Mouse (Mus musculus) midbrain, embryonic 15.5 days (tissue): Measurements from ENCODE around the gene Relt. TPM values are rescaled to one million over a fixed set of nuclear protein-coding genes. Genes with fewer than 3 reads are reported as not detected.

Source experiments
- ATAC-seq: fragments of 200-750 bp; cut with Nextera tagmentation; replicated peaks from 2 replicates; pipeline ENCODE4 v1.8.0; 2017; ENCODE audit warnings: moderate TSS enrichment
- H3K27ac ChIP-seq: fragments of 300-500 bp; sonication (generic); 2 replicates; pipeline ENCODE4 v1.5.1; 2015; ENCODE audit warnings: mild to moderate bottlenecking, inconsistent platforms
- H3K27me3 ChIP-seq: fragments of 300-500 bp; sonication (generic); replicated peaks from 2 replicates; pipeline ENCODE4 v1.6.1; 2015; ENCODE audit warnings: inconsistent platforms
- H3K36me3 ChIP-seq: fragments of 300-500 bp; sonication (generic); replicated peaks from 2 replicates; pipeline ENCODE4 v1.6.1; 2015; ENCODE audit warnings: inconsistent platforms
- H3K4me1 ChIP-seq: fragments of 300-500 bp; sonication (generic); 2 replicates; pipeline ENCODE4 v1.6.1; 2015; ENCODE audit warnings: inconsistent platforms
- H3K4me2 ChIP-seq: fragments of 300-500 bp; sonication (generic); 2 replicates; pipeline ENCODE4 v1.6.1; 2015; ENCODE audit warnings: inconsistent platforms, mild to moderate bottlenecking, moderate library complexity
- H3K4me3 ChIP-seq: fragments of 300-500 bp; sonication (generic); 2 replicates; pipeline ENCODE4 v1.5.1; 2015; ENCODE audit warnings: mild to moderate bottlenecking, inconsistent platforms
- H3K9ac ChIP-seq: fragments of 300-500 bp; sonication (generic); 2 replicates; pipeline ENCODE4 v1.6.1; 2015; ENCODE audit warnings: mild to moderate bottlenecking, inconsistent platforms
- H3K9me3 ChIP-seq: fragments of 300-500 bp; sonication (generic); 2 replicates; pipeline ENCODE4 v1.6.1; 2016; ENCODE audit warnings: inconsistent platforms
- WGBS: fragments of 180-500 bp; shearing (Covaris S2); methylation state at CpG from one replicate; pipeline ENCODE4 v1.1.7; 2015; ENCODE audit warnings: mixed read lengths; 5-methylcytosine and 5-hydroxymethylcytosine counted together
- microRNA-seq: library from miRNA; unstranded; fragments of <30 nt; microRNA quantifications from one replicate; pipeline ENCODE4, GENCODE M21; 2016
- polyA plus RNA-seq: library from polyadenylated mRNA; unstranded; fragments of >200 nt; fragmentation: Nextera tagmentation; extraction: Ambion mirVana; gene quantifications from 2 replicates; pipeline ENCODE4 v1.2.1, GENCODE M21; 2015

The Relt gene
- polyA plus RNA-seq, 1 experiment from 2014 or later, result 5.9 TPM

- WGBS, result 86% methylated on average over 5 of the region's 5 CpGs
- H3K4me1 ChIP-seq, result peaks cover 13% of the 10 kb centered on the region
- no peak overlapping the region for H3K9ac ChIP-seq
- H3K27ac ChIP-seq, result no peak overlapping the region
- no peak for ATAC-seq
- no peaks in the 10 kb centered on the region for H3K36me3 ChIP-seq
- H3K4me3 ChIP-seq, result no peak overlapping the region
- H3K27me3 ChIP-seq, result no peaks in the 10 kb centered on the region
- no peak overlapping the region for H3K4me2 ChIP-seq
- H3K9me3 ChIP-seq, result no peaks in the 10 kb centered on the region
Measured at GRCm38 (mm10) chr7:100812641-100813040, 50.6 kb downstream of the Relt start.

GRCm38 (mm10) chr7:100811912-100812311 lies 51.3 kb downstream of the Relt start:
- ATAC-seq, result no peak
- Histone ChIP-seq H3K9ac (no peak overlapping the region), H3K9me3 (no peaks in the 10 kb centered on the region), H3K36me3 (no peaks in the 10 kb centered on the region), H3K4me3 (no peak overlapping the region), H3K27ac (no peak overlapping the region), H3K27me3 (no peaks in the 10 kb centered on the region), H3K4me1 (peaks cover 6% of the 10 kb centered on the region), H3K4me2 (no peak overlapping the region)
- WGBS, result 64% methylated on average over 5 of the region's 5 CpGs

- 74% methylated on average over 2 of the region's 2 CpGs for WGBS
- Histone ChIP-seq H3K4me3 (no peak overlapping the region), H3K4me2 (no peak overlapping the region), H3K4me1 (0 out of 2 replicates have a peak, but pooled peaks cover 3% of the 10 kb centered on the region), H3K9ac (no peak overlapping the region), H3K27ac (no peak overlapping the region), H3K36me3 (no peaks in the 10 kb centered on the region), H3K9me3 (no peaks in the 10 kb centered on the region), H3K27me3 (no peaks in the 10 kb centered on the region)
- no peak for ATAC-seq
Measured at GRCm38 (mm10) chr7:100805391-100805790, 57.9 kb downstream of the Relt start.

- no peak for ATAC-seq
- Histone ChIP-seq H3K27ac (no peak overlapping the region), H3K9me3 (no peaks in the 10 kb centered on the region), H3K9ac (no peak overlapping the region), H3K36me3 (no peaks in the 10 kb centered on the region), H3K4me1 (no peaks in the 10 kb centered on the region), H3K27me3 (no peaks in the 10 kb centered on the region), H3K4me3 (no peak overlapping the region), H3K4me2 (no peak overlapping the region)
- 64% methylated on average over 3 of the region's 3 CpGs for WGBS
Measured at GRCm38 (mm10) chr7:100798810-100799209, 64.4 kb downstream of the Relt start.

Small RNAs within 50 kb of the gene (microRNA-seq; reads per million reads assigned to microRNA genes)
- gene Mir3102, result 44.7 reads per million, percentile 44 among the genes with 10 or more reads in this experiment

Other genes starting within 250 kb of the Relt start
- gene Plekhb1, start 201.0 kb downstream of the Relt start, polyA plus RNA-seq, result 10.3 and 10.4 TPM in 2 replicates
- 112 and 126 TPM in 2 replicates for gene Fam168a, start 156.8 kb downstream of the Relt start, polyA plus RNA-seq
- gene Arhgef17, start 68.7 kb upstream of the Relt start, polyA plus RNA-seq, result 13.9 and 14.4 TPM in 2 replicates
- gene P2ry6, start 111.2 kb upstream of the Relt start, polyA plus RNA-seq, result 3.2 and 3.6 TPM in 2 replicates
- 0.13 and 0.17 TPM in 2 replicates for gene P2ry2, start 149.4 kb upstream of the Relt start, polyA plus RNA-seq
- 41.7 and 46.2 TPM in 2 replicates for gene Fchsd2, start 229.4 kb upstream of the Relt start, polyA plus RNA-seq